Mouse (Mus musculus): Measurements from ENCODE around the gene Lmx1b. TPM values are rescaled to one million over a fixed set of nuclear protein-coding genes. Genes with fewer than 3 reads are reported as not detected.
A peak's percentile ranks its signal among the peaks of the same experiment; 100 is the strongest.

Gene Lmx1b
- polyA plus RNA-seq, 1 experiment = 0.07 TPM

DNA sequence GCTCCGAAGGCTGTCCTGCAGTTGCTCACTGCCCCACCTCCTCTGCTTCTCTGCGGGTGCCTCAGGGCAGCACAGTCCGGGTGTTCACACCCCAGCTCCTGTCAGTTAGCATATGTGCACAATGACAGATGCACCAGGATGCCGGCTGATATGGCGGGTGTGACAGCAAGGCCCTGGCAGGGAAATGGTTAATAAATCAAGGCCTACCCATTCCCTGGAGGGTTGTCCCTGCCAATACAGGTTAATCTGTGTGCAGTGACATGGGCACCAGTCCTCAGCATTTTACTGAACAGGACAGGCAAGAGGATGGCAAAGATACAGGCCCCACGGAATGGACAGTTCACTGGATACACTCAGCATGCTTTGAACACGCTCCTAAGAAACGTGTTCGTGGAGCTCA is 51.0 kb downstream of the Lmx1b start:
- DNase-seq (ENCODE audit: low read depth, low spot score) = no peak
- 86% methylated on average over 9 of the region's 9 CpGs for WGBS

- 40% methylated on average over 29 of the region's 29 CpGs for WGBS
- DNase-seq (ENCODE audit: low read depth, low spot score) = no peak
Observed at GRCm38 (mm10) chr2:33584937-33585910, 55.1 kb downstream of the Lmx1b start.

DNA sequence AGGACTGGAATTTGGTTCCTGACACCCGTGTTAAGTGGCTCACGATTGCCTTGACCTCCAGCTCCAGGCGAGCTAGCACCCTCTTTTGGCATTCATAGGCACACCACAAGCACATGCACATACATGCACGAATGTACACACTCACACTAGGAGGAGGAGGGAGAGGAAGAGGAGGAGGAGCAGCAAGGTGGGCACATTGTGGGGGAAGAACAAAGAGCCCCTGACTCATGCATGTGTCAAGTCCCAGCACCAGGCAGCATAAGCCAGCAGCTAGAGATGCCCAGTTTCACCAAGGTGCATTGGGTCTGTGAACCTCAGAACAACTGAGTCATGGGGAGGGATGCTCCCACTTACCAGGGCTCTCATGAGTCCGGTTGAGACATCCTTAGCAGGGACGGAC is 56.5 kb downstream of the Lmx1b start:
- 21% methylated on average over 6 of the region's 6 CpGs for WGBS
- DNase-seq (ENCODE audit: low read depth, low spot score) = no peak

DNA sequence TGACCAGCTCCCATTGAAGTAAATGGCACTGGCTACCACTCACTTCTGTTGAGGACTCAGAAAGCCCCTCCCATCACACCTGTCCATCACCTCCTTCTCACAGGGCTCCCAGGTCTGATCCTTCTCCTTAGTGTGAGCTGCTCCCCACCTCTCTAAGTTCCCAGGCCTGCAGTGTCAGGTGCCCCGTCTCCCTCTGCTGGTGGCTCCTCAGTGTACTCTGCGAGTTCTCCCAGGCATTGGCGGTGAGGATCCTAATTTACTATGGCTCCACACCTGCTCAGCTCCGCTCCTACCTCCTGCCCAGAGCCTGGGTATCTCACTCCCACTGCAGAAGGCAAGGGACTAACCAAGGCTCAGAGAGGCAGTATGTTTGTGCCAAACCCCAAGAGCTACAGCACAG is 57.0 kb downstream of the Lmx1b start:
- WGBS = 13% methylated on average over 4 of the region's 4 CpGs
- no peak for DNase-seq (ENCODE audit: low read depth, low spot score)

DNA sequence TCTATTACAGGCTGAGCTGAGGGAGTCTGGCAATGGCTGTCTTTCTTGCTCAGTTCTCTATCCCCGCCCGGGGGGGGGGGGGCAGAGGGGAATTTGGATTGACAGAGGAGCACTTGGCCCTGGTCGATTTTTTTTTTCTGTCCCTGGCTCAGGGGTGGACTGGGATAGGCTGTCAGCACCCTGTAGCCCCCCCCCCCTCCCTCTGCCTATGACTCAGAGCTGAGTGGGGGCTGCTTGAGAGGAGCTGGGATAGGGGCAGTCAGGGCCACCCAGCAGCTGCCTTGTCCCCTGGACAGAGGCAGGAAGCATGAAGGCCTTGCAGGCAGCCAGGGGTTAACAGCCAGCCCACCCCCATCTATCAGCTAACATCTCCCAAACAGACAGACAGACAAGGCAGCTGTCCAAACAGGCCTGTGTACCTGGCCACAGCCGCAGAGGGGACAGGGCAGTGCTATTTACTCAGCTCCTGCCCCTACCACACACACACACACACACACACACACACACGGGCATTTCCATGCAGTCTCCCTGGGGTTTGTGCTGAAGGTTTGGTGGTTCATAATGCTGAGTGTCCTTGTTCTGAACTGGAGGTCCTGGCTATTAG is 57.8 kb downstream of the Lmx1b start:
- no peak for DNase-seq (ENCODE audit: low read depth, low spot score)

DNA sequence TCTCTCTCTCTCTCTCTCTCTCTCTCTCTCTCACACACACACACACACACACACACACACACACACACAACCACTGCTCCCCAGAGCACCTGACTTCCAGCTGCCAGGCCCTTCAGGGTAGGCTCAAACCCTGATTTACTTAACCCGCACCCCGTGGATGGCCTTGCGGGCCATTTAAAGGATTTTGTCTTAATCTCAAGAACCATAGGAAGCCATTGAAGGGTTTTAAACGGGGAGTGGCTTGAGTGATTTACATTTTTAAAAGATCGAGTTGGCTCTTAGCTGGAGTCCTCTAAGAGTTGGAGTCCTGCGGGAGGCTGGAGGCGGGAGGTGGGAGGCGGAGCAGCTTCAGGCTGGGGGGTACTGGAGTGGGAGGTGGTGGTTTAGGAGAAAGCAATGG is 58.4 kb downstream of the Lmx1b start:
- DNase-seq (ENCODE audit: low read depth, low spot score) = no peak
- 29% methylated on average over 8 of the region's 8 CpGs for WGBS

More for the DNA sequence above, 57.8 kb downstream of the Lmx1b start:
- WGBS = 8% methylated on average over 5 of the region's 5 CpGs

DNA sequence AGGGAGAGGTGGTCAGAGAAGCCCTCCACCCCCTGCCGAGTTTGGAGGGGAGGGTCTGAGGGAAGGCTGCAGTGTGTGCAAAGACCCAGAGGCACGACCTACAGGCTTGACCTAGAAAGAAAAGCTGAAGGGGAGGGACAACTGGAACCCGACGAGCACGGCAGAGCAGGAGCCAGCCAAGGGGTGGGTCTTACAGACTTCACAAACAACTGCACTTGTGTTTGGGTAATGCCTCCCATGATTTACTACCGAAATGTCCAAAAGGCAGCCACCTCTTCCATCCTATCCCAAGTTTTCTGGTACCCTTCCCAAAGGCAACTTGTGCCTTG is 58.9 kb downstream of the Lmx1b start:
- no peak for DNase-seq (ENCODE audit: low read depth, low spot score)
- 6% methylated on average over 6 of the region's 6 CpGs for WGBS

- 3% methylated on average over 34 of the region's 34 CpGs for WGBS
- no peak for DNase-seq (ENCODE audit: low read depth, low spot score)
Observed at GRCm38 (mm10) chr2:33580697-33581448, 59.4 kb downstream of the Lmx1b start.

- 53% methylated on average over 13 of the region's 13 CpGs for WGBS
- DNase-seq (ENCODE audit: low read depth, low spot score) = no peak
Observed at GRCm38 (mm10) chr2:33575406-33575805, 64.9 kb downstream of the Lmx1b start.

DNA sequence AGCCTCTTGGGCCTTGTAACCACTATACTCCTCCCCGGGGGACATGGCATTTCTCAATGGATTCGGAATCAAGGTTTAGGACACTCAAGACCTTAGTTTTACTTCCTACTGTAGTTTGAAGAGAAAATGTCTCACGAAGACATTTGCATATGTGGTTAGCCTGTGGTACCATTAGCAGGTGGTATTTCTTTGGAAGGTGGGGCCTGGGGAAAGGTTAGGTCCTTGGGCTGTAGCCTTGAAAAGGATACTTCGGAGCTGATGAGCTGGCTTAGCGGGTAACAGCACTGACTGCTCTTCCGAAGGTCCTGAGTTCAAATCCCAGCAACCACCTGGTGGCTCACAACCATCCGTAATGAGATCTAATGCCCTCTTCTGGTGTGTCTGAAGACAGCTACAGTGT is 67.2 kb downstream of the Lmx1b start:
- DNase-seq (ENCODE audit: low read depth, low spot score) = no peak
- 89% methylated on average over 7 of the region's 7 CpGs for WGBS

DNA sequence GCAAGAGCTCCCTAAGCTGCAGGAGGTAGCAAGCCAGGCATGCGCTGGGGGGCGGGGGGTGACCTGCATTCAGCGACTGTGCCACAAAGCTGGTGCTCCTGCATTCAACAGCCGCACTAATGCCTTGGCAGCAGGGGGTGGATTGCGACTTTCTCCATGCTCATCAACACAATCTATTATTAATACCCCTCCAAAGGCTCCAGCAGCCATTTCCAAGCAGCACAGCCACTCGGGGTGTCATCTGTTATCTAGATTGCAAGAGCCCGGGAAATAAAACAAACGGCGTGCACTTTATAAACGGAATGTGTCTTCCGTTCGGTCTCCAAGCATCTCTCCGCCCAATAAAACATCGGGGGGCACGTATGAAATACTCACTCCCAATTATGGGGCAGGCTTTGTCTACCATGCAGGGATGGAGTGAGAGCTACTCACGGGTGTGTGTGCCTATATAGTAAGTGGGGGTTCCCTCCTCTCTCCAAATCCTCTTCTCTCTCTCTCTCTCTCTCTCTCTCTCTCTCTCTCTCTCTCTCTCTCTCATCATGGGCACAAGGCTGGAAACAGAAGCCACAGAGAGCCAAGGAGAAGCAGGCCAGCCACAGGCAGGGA is 69.0 kb downstream of the Lmx1b start:
- no peak for DNase-seq (ENCODE audit: low read depth, low spot score)
- 36% methylated on average over 16 of the region's 16 CpGs for WGBS

GRCm38 (mm10) chr2:33569698-33570097 is 70.6 kb downstream of the Lmx1b start:
- WGBS = 53% methylated on average over 10 of the region's 10 CpGs
- no peak for DNase-seq (ENCODE audit: low read depth, low spot score)

GRCm38 (mm10) chr2:33569240-33569639 is 71.1 kb downstream of the Lmx1b start:
- 14% methylated on average over 9 of the region's 9 CpGs for WGBS
- DNase-seq (ENCODE audit: low read depth, low spot score) = no peak

DNA sequence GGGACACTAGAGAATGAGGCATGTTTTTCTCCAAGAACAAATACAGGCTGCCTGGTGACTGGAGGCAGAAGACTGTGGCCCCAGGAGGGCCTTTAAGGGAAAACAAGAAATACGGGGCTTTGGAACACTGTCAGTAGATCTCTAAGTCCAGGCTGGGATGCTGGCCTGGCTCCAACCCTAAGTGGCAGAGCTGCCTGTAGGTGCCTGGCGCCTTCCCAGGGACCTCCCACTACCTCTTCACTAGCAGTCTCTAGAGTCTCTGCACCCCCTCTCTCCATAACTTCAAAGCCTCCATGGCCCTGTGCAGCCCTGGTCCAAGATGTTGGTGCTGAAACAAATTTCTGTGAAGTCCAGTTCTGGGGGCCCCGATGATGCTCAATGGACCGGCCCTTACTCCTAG is 74.4 kb downstream of the Lmx1b start:
- no peak for DNase-seq (ENCODE audit: low read depth, low spot score)
- WGBS = 46% methylated on average over 4 of the region's 4 CpGs

- WGBS = 86% methylated on average over 9 of the region's 9 CpGs
- DNase-seq (ENCODE audit: low read depth, low spot score) = no peak
Observed at GRCm38 (mm10) chr2:33564748-33565147, 75.6 kb downstream of the Lmx1b start.

DNA sequence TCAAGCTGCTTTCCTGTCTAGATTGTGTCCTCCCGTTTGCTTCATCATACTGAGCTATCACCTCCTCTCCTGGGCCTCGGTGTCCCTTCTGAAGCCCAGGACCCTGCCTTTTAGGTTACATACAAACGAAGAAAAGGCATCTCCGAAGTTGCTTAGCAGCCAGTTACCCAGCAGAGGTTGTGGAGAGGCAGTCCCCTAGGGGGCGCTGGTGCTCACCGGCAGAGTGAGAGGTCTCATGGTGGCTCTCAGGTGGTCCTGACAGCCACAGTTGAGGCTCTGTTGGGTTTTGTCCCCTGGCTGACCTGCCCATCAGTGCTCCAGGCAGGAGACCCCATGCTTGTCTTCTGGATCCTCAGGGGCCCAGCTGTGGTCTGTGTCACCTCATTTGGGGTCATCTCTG is 80.6 kb downstream of the Lmx1b start:
- 6% methylated on average over 6 of the region's 6 CpGs for WGBS
- DNase-seq (ENCODE audit: low read depth, low spot score) = no peak

- DNase-seq (ENCODE audit: low read depth, low spot score) = no peak
- 34% methylated on average over 7 of the region's 7 CpGs for WGBS
Observed at GRCm38 (mm10) chr2:33559334-33559733, 81.0 kb downstream of the Lmx1b start.

DNA sequence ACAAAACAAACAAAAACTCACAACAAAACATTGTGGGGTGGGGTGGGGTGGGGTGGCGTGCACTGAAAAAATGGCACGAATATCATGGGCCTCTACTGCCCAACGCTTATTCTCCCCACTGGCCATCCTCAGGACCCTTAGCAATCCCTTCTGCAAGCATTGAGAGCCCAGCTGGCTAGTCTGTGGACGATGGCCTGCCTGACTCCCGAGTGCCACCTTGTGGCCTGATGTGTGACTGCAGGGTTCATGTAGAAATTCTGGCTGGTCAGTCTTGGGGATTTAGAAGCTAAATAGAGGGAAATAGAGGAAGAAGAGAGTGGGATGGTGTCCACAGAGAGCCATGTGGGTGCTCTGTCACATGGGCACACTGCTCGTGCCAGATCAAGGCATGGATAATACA is 82.1 kb downstream of the Lmx1b start:
- DNase-seq (ENCODE audit: low read depth, low spot score) = peak; percentile 32
- WGBS = 2% methylated on average over 6 of the region's 6 CpGs

DNA sequence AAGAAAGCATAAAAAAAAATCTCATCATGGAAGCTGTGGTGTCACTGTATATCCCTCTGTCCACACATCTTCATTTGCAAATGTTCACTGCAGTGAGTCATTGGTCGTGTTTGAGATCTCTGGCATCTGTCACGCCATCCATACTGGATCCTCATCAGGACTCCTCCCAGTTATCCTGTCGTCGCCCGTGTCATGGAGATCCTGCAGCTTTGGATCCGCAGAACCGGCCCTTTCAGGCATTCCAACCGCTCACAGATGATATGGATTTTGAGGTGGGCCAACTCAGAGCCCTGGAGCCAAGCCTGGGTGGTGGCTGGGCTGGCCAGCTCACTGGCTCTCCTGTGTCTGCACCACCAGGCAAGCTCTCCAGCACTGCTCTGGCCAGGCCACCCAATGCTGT is 84.7 kb downstream of the Lmx1b start:
- WGBS = 71% methylated on average over 8 of the region's 8 CpGs
- no peak for DNase-seq (ENCODE audit: low read depth, low spot score)

DNA sequence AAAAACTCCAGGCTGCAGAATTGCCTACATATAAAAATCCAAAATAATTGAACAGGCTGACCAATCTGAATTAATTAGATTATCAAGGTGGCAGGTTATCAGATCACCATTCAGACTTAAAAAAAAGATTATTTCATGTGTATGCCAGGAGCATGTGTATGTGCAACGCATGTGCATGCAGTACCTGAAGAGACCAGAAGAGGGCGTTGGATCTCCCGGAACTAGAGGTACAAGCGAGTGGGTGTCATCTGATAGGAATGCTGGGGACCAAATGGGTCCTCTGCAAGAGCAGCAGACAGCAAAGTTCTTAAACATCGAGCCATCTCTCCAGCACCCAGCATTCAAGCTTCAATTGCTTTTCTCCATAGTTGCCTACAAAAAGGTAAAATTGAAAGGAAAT is 87.6 kb downstream of the Lmx1b start:
- 56% methylated on average over 5 of the region's 5 CpGs for WGBS
- no peak for DNase-seq (ENCODE audit: low read depth, low spot score)
